Mouse (Mus musculus): ENCODE measurements around the gene Mettl17. TPM values are rescaled to one million over a fixed set of nuclear protein-coding genes. Genes with fewer than 3 reads are reported as not detected.

The Mettl17 gene
- polyA plus RNA-seq, 1 experiment from 2014 or later = 87.6 TPM

GRCm38 (mm10) chr14:51940944-51941560, 56.4 kb downstream of the Mettl17 start:
- H3K4me2 ChIP-seq (replicated peaks) = no peak overlapping the region
- no peak overlapping the region for H3K27ac ChIP-seq
- H3K9me3 ChIP-seq = no peaks in the 10 kb centered on the region
- ATAC-seq = no peak
- no peaks in the 10 kb centered on the region for H3K36me3 ChIP-seq
- H3K27me3 ChIP-seq = no peaks in the 10 kb centered on the region
- WGBS = 42% methylated on average over 8 of the region's 8 CpGs
- no peak overlapping the region for H3K9ac ChIP-seq (replicated peaks)
- H3K4me1 ChIP-seq (replicated peaks) = no peaks in the 10 kb centered on the region
- H3K4me3 ChIP-seq (replicated peaks) = no peak overlapping the region

- 55% methylated on average over 9 of the region's 9 CpGs for WGBS
- no peak overlapping the region for H3K4me2 ChIP-seq (replicated peaks)
- no peak overlapping the region for H3K4me3 ChIP-seq (replicated peaks)
- no peak for ATAC-seq
- no peaks in the 10 kb centered on the region for H3K36me3 ChIP-seq
- H3K4me1 ChIP-seq (replicated peaks) = no peaks in the 10 kb centered on the region
- H3K27ac ChIP-seq = no peak overlapping the region
- H3K9ac ChIP-seq (replicated peaks) = no peak overlapping the region
- H3K27me3 ChIP-seq = no peaks in the 10 kb centered on the region
- no peaks in the 10 kb centered on the region for H3K9me3 ChIP-seq
Measured at GRCm38 (mm10) chr14:51941577-51941976, 56.9 kb downstream of the Mettl17 start.

- no peak for ATAC-seq
- WGBS = 78% methylated on average over 7 of the region's 7 CpGs
- H3K9ac ChIP-seq (replicated peaks) = no peak overlapping the region
- H3K27ac ChIP-seq = no peak overlapping the region
- H3K4me2 ChIP-seq (replicated peaks) = no peak overlapping the region
- H3K27me3 ChIP-seq = no peaks in the 10 kb centered on the region
- no peak overlapping the region for H3K4me3 ChIP-seq (replicated peaks)
- no peaks in the 10 kb centered on the region for H3K4me1 ChIP-seq (replicated peaks)
- no peaks in the 10 kb centered on the region for H3K36me3 ChIP-seq
- H3K9me3 ChIP-seq = no peaks in the 10 kb centered on the region
Measured at GRCm38 (mm10) chr14:51942236-51942635, 57.6 kb downstream of the Mettl17 start.

Small RNAs within 50 kb of the gene (microRNA-seq; reads per million reads assigned to microRNA genes)
- not detected for gene Gm27375

Other genes starting within 250 kb of the Mettl17 start
- not detected in 2 replicates for gene Gm4181, start 249.2 kb upstream of the Mettl17 start, polyA plus RNA-seq (2015; fragmentation: Nextera tagmentation; extraction: Ambion mirVana)
- gene Gm17079, start 189.4 kb upstream of the Mettl17 start, polyA plus RNA-seq (2015; fragmentation: Nextera tagmentation; extraction: Ambion mirVana) = not detected in 2 replicates
- gene Gm5800, start 167.7 kb upstream of the Mettl17 start, polyA plus RNA-seq (2015; fragmentation: Nextera tagmentation; extraction: Ambion mirVana) = not detected in 2 replicates
- not detected in 2 replicates for gene Ang4, start 111.3 kb upstream of the Mettl17 start, polyA plus RNA-seq (2015; fragmentation: Nextera tagmentation; extraction: Ambion mirVana)
- not detected in 2 replicates for gene AY358078, start 84.8 kb upstream of the Mettl17 start, polyA plus RNA-seq (2015; fragmentation: Nextera tagmentation; extraction: Ambion mirVana)
- gene Ear6, start 31.1 kb upstream of the Mettl17 start, polyA plus RNA-seq (2015; fragmentation: Nextera tagmentation; extraction: Ambion mirVana) = not detected in 2 replicates
- gene Slc39a2, start 8.0 kb downstream of the Mettl17 start, polyA plus RNA-seq (2015; fragmentation: Nextera tagmentation; extraction: Ambion mirVana) = 1.8 and 2.0 TPM in 2 replicates
- 66.6 and 69.7 TPM in 2 replicates for gene Ndrg2, start 29.3 kb downstream of the Mettl17 start, polyA plus RNA-seq (2015; fragmentation: Nextera tagmentation; extraction: Ambion mirVana)
- not detected in 2 replicates for gene Tppp2, start 33.6 kb downstream of the Mettl17 start, polyA plus RNA-seq (2015; fragmentation: Nextera tagmentation; extraction: Ambion mirVana)
- not detected in 2 replicates for gene Rnase13, start 37.9 kb downstream of the Mettl17 start, polyA plus RNA-seq (2015; fragmentation: Nextera tagmentation; extraction: Ambion mirVana)
- gene Arhgef40, start 99.9 kb downstream of the Mettl17 start, polyA plus RNA-seq (2015; fragmentation: Nextera tagmentation; extraction: Ambion mirVana) = 82.2 and 86.2 TPM in 2 replicates
- 0.82 and 0.92 TPM in 2 replicates for gene Tmem253, start 130.8 kb downstream of the Mettl17 start, polyA plus RNA-seq (2015; fragmentation: Nextera tagmentation; extraction: Ambion mirVana)
- gene Zfp219, start 135.9 kb downstream of the Mettl17 start, polyA plus RNA-seq (2015; fragmentation: Nextera tagmentation; extraction: Ambion mirVana) = 56.0 and 63.6 TPM in 2 replicates
- not detected in 2 replicates for gene Olfr221, start 157.6 kb downstream of the Mettl17 start, polyA plus RNA-seq (2015; fragmentation: Nextera tagmentation; extraction: Ambion mirVana)
- 705 and 728 TPM in 2 replicates for gene Hnrnpc, start 219.2 kb downstream of the Mettl17 start, polyA plus RNA-seq (2015; fragmentation: Nextera tagmentation; extraction: Ambion mirVana)
- 60.6 and 69.4 TPM in 2 replicates for gene Rpgrip1, start 225.9 kb downstream of the Mettl17 start, polyA plus RNA-seq (2015; fragmentation: Nextera tagmentation; extraction: Ambion mirVana)

Data from midbrain, embryonic 13.5 days (tissue).